Mouse (Mus musculus): Measurements from ENCODE around the gene Maml3. TPM values are rescaled to one million over a fixed set of nuclear protein-coding genes. Genes with fewer than 3 reads are reported as not detected.

Gene Maml3
- total RNA-seq, 1 experiment = 1.2 TPM

DNA sequence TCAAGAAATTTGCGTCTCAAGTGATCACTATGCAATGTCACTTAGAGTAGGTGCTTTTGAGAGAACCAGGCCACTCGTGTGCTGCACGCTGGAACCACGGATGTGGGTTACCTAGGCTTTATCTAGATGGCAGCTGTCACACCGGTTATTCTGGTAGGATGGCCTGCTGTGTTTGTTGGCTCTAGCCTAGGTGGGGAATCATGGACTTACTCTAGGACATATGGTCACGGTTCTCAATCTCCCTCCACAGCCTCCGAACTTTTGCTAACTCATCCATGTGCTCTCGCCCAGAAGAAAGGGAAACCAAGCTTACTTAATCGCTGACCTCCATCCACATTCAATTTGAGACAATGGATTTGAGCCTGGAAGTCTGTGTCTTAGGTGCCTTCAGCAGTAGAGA is 280.4 kb downstream of the Maml3 start:
- Histone ChIP-seq H3K4me3 (ENCODE audit: insufficient read depth in 1 of 2, low read depth in 1 of 2, low read length in 2 of 2, poor library complexity in 1 of 2, severe bottlenecking in 1 of 2) (no peak overlapping the region), H3K9ac (ENCODE audit: insufficient read depth, low read depth, low read length, poor library complexity, severe bottlenecking) (no peak overlapping the region), H3K27ac (ENCODE audit: insufficient read depth, low read depth, low read length, poor library complexity, severe bottlenecking) (no peak overlapping the region), H3K9me3 (ENCODE audit: control insufficient read depth, insufficient read depth, low read depth, low read length) (no peaks in the 10 kb centered on the region), H3K36me3 (ENCODE audit: control insufficient read depth, insufficient read depth, low read length, poor library complexity, severe bottlenecking) (no peaks in the 10 kb centered on the region), H3K4me1 (ENCODE audit: control insufficient read depth in 2 of 2, insufficient read depth in 2 of 2, low read length in 2 of 2, poor library complexity in 1 of 2) (no peaks in the 10 kb centered on the region)
- no peak for DNase-seq (ENCODE audit: low read depth, low spot score)
- in situ Hi-C loops (cut with MboI; ENCODE audit: low sequenced_read_pairs in 2 of 2, unreplicated experiment in 2 of 2) = no loop called here
- no peak for TF ChIP-seq HCFC1 (IDR thresholded peaks at IDR 0.05; ENCODE audit: borderline replicate concordance, insufficient read depth, low read length)
- TF ChIP-seq ZNF384 (IDR thresholded peaks at IDR 0.05; ENCODE audit: low read depth, low read length) = no peak
- no peak for TF ChIP-seq CHD2 (IDR thresholded peaks at IDR 0.05; ENCODE audit: low read depth, low read length)
- TF ChIP-seq ZC3H11A (IDR thresholded peaks at IDR 0.05; ENCODE audit: borderline replicate concordance, low read depth, low read length) = no peak
- no peak for TF ChIP-seq MAFK (IDR thresholded peaks at IDR 0.05; ENCODE audit: insufficient read depth, low read depth, low read length)

- no peak for DNase-seq (ENCODE audit: low read depth, low spot score)
- Histone ChIP-seq H3K4me1 (ENCODE audit: control insufficient read depth in 2 of 2, insufficient read depth in 2 of 2, low read length in 2 of 2, poor library complexity in 1 of 2) (no peaks in the 10 kb centered on the region), H3K4me3 (ENCODE audit: insufficient read depth in 1 of 2, low read depth in 1 of 2, low read length in 2 of 2, poor library complexity in 1 of 2, severe bottlenecking in 1 of 2) (no peak overlapping the region), H3K27ac (ENCODE audit: insufficient read depth, low read depth, low read length, poor library complexity, severe bottlenecking) (no peak overlapping the region), H3K9me3 (ENCODE audit: control insufficient read depth, insufficient read depth, low read depth, low read length) (no peaks in the 10 kb centered on the region), H3K36me3 (ENCODE audit: control insufficient read depth, insufficient read depth, low read length, poor library complexity, severe bottlenecking) (no peaks in the 10 kb centered on the region), H3K9ac (ENCODE audit: insufficient read depth, low read depth, low read length, poor library complexity, severe bottlenecking) (no peak overlapping the region)
- in situ Hi-C loops (cut with MboI; ENCODE audit: low sequenced_read_pairs in 2 of 2, unreplicated experiment in 2 of 2) = no loop called here
- no peak for TF ChIP-seq MAFK (IDR thresholded peaks at IDR 0.05; ENCODE audit: insufficient read depth, low read depth, low read length)
- no peak for TF ChIP-seq CHD2 (IDR thresholded peaks at IDR 0.05; ENCODE audit: low read depth, low read length)
- no peak for TF ChIP-seq HCFC1 (IDR thresholded peaks at IDR 0.05; ENCODE audit: borderline replicate concordance, insufficient read depth, low read length)
- TF ChIP-seq ZNF384 (IDR thresholded peaks at IDR 0.05; ENCODE audit: low read depth, low read length) = no peak
- no peak for TF ChIP-seq ZC3H11A (IDR thresholded peaks at IDR 0.05; ENCODE audit: borderline replicate concordance, low read depth, low read length)
These were observed 283.3 kb downstream of the Maml3 start for GRCm38 (mm10) chr3:51821551-51821950.

DNA sequence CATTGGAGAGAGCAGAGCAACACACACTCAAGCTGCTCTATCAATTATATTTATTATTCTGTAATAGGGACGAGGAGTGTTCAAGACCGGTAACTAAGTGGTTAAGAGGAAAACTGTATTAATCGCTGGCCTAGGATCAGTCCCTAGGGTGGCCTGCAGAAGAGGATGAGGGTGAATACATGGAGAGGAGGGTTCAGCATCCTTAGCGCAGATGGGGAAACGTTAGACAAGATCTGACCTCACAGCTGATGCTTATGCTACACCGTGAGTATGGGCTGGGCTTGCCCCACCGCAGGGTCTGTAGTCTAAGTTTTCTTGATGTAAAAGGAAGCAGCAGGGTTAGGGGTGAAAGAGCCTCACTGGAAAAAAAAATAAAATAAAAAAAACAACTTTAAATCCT is 285.8 kb downstream of the Maml3 start:
- Histone ChIP-seq H3K4me1 (ENCODE audit: control insufficient read depth in 2 of 2, insufficient read depth in 2 of 2, low read length in 2 of 2, poor library complexity in 1 of 2) (no peaks in the 10 kb centered on the region), H3K9ac (ENCODE audit: insufficient read depth, low read depth, low read length, poor library complexity, severe bottlenecking) (no peak overlapping the region), H3K9me3 (ENCODE audit: control insufficient read depth, insufficient read depth, low read depth, low read length) (no peaks in the 10 kb centered on the region), H3K36me3 (ENCODE audit: control insufficient read depth, insufficient read depth, low read length, poor library complexity, severe bottlenecking) (no peaks in the 10 kb centered on the region), H3K4me3 (ENCODE audit: insufficient read depth in 1 of 2, low read depth in 1 of 2, low read length in 2 of 2, poor library complexity in 1 of 2, severe bottlenecking in 1 of 2) (no peak overlapping the region), H3K27ac (ENCODE audit: insufficient read depth, low read depth, low read length, poor library complexity, severe bottlenecking) (no peak overlapping the region)
- DNase-seq (ENCODE audit: low read depth, low spot score) = no peak
- TF ChIP-seq ZNF384 (IDR thresholded peaks at IDR 0.05; ENCODE audit: low read depth, low read length) (no peak), HCFC1 (IDR thresholded peaks at IDR 0.05; ENCODE audit: borderline replicate concordance, insufficient read depth, low read length) (no peak), ZC3H11A (IDR thresholded peaks at IDR 0.05; ENCODE audit: borderline replicate concordance, low read depth, low read length) (no peak), MAFK (IDR thresholded peaks at IDR 0.05; ENCODE audit: insufficient read depth, low read depth, low read length) (no peak), CHD2 (IDR thresholded peaks at IDR 0.05; ENCODE audit: low read depth, low read length) (no peak)
- in situ Hi-C loops (cut with MboI; ENCODE audit: low sequenced_read_pairs in 2 of 2, unreplicated experiment in 2 of 2) = no loop called here

- DNase-seq (ENCODE audit: low read depth, low spot score) = no peak
- Histone ChIP-seq H3K27ac (ENCODE audit: insufficient read depth, low read depth, low read length, poor library complexity, severe bottlenecking) (no peak overlapping the region), H3K9me3 (ENCODE audit: control insufficient read depth, insufficient read depth, low read depth, low read length) (no peaks in the 10 kb centered on the region), H3K9ac (ENCODE audit: insufficient read depth, low read depth, low read length, poor library complexity, severe bottlenecking) (no peak overlapping the region), H3K4me3 (ENCODE audit: insufficient read depth in 1 of 2, low read depth in 1 of 2, low read length in 2 of 2, poor library complexity in 1 of 2, severe bottlenecking in 1 of 2) (no peak overlapping the region), H3K4me1 (ENCODE audit: control insufficient read depth in 2 of 2, insufficient read depth in 2 of 2, low read length in 2 of 2, poor library complexity in 1 of 2) (no peaks in the 10 kb centered on the region), H3K36me3 (ENCODE audit: control insufficient read depth, insufficient read depth, low read length, poor library complexity, severe bottlenecking) (no peaks in the 10 kb centered on the region)
- in situ Hi-C loops (cut with MboI; ENCODE audit: low sequenced_read_pairs in 2 of 2, unreplicated experiment in 2 of 2) = no loop called here
- no peak for TF ChIP-seq CHD2 (IDR thresholded peaks at IDR 0.05; ENCODE audit: low read depth, low read length)
- no peak for TF ChIP-seq ZNF384 (IDR thresholded peaks at IDR 0.05; ENCODE audit: low read depth, low read length)
- TF ChIP-seq ZC3H11A (IDR thresholded peaks at IDR 0.05; ENCODE audit: borderline replicate concordance, low read depth, low read length) = no peak
- TF ChIP-seq HCFC1 (IDR thresholded peaks at IDR 0.05; ENCODE audit: borderline replicate concordance, insufficient read depth, low read length) = no peak
- TF ChIP-seq MAFK (IDR thresholded peaks at IDR 0.05; ENCODE audit: insufficient read depth, low read depth, low read length) = no peak
These were observed 287.0 kb downstream of the Maml3 start for GRCm38 (mm10) chr3:51817919-51818318.

- Histone ChIP-seq H3K9me3 (ENCODE audit: control insufficient read depth, insufficient read depth, low read depth, low read length) (no peaks in the 10 kb centered on the region), H3K9ac (ENCODE audit: insufficient read depth, low read depth, low read length, poor library complexity, severe bottlenecking) (no peak overlapping the region), H3K36me3 (ENCODE audit: control insufficient read depth, insufficient read depth, low read length, poor library complexity, severe bottlenecking) (no peaks in the 10 kb centered on the region), H3K4me3 (ENCODE audit: insufficient read depth in 1 of 2, low read depth in 1 of 2, low read length in 2 of 2, poor library complexity in 1 of 2, severe bottlenecking in 1 of 2) (no peak overlapping the region), H3K27ac (ENCODE audit: insufficient read depth, low read depth, low read length, poor library complexity, severe bottlenecking) (no peak overlapping the region), H3K4me1 (ENCODE audit: control insufficient read depth in 2 of 2, insufficient read depth in 2 of 2, low read length in 2 of 2, poor library complexity in 1 of 2) (no peaks in the 10 kb centered on the region)
- TF ChIP-seq ZNF384 (IDR thresholded peaks at IDR 0.05; ENCODE audit: low read depth, low read length) = no peak
- in situ Hi-C loops (cut with MboI; ENCODE audit: low sequenced_read_pairs in 2 of 2, unreplicated experiment in 2 of 2) = no loop called here
- DNase-seq (ENCODE audit: low read depth, low spot score) = no peak
These were observed 287.5 kb downstream of the Maml3 start for GRCm38 (mm10) chr3:51817329-51817728.

Data from ES-E14 (cell line).